Mouse (Mus musculus) kidney, adult 2 months (tissue): ENCODE data around the gene Chga.

Experiments used
- CTCF ChIP-seq: fragments of 200-500 bp; conservative IDR thresholded peaks from 2 replicates; pipeline ENCODE4 v1.5.1; 2011; ENCODE audit warnings: low read depth, mild to moderate bottlenecking, control low read depth, low read length, moderate library complexity, mixed read lengths; ENCODE audit not compliant: insufficient read depth, insufficient read length
- POLR2A ChIP-seq: fragments of 200-500 bp; IDR thresholded peaks from one replicate; pipeline ENCODE4 v1.6.1; 2011; ENCODE audit warnings: low read depth, low read length, control low read depth

DNA sequence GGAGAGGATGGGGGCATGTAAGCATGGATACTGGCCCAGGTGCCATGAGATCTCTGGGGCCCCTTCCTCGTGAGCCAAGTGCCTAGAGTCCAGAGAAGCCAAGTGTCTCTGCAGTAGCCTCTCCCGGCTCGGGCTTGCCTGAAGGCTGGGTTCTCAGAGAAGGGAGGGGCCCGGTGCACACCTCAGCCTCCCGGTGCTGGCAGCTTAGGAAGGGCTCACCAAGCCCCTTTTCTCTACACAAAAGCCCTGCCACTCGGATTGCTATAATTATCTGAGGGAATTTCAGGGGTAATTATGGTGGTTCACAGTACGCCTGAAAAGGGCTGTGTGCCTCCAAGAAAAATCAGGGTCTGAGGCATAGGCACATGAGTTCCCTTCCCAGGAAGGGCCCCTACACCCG is 47.1 kb downstream of the Chga start:
- TF ChIP-seq POLR2A (no peak), CTCF (no peak)
